ENCODE assay signal across 26 mouse cellular contexts in genomic region chr10:126113106-126113505, GRCm38 (mm10).
"Had no signal": no experiment of that assay in that cellular context is flagged by ENCODE, and none has a peak within 500 bp of the region (broad histone marks: within the 10 kb centered on the region; RNA-seq: fewer than 3 reads in every experiment).

No protein-coding gene starts in this region.

- H3K4me2 ChIP-seq: heart, embryonic 11.5 days; hindbrain, embryonic 12.5 days; hindbrain, embryonic 14.5 days; intestine, embryonic 15.5 days; limb, embryonic 12.5 days; liver, embryonic 11.5 days; liver, embryonic 13.5 days; liver, embryonic 15.5 days had no signal

- H3K4me1 ChIP-seq: hindbrain, embryonic 10.5 days; hindbrain, embryonic 12.5 days; intestine, embryonic 15.5 days; limb, embryonic 10.5 days; limb, embryonic 12.5 days; liver, embryonic 13.5 days; liver, embryonic 15.5 days had no signal

- H3K9ac ChIP-seq: hindbrain, embryonic 12.5 days; hindbrain, embryonic 14.5 days; intestine, embryonic 15.5 days; limb, embryonic 12.5 days; liver, embryonic 13.5 days; liver, embryonic 15.5 days; liver, postnatal 0 days had no signal

- H3K4me3 ChIP-seq: gastrocnemius, adult 2 months; heart, adult 2 months; hindbrain, embryonic 10.5 days; hindbrain, embryonic 12.5 days; intestine, embryonic 15.5 days; left cerebral cortex, adult 2 months; limb, embryonic 10.5 days; limb, embryonic 12.5 days; liver, embryonic 13.5 days; liver, embryonic 15.5 days had no signal

- ATAC-seq: hindbrain, embryonic 16.5 days; inflammation-experienced regulatory T-cells, adult 6 months; intestine, embryonic 15.5 days; intestine, postnatal 0 days; liver, postnatal 0 days had no signal

- H3K27me3 ChIP-seq: hindbrain, embryonic 12.5 days; intestine, embryonic 15.5 days; limb, embryonic 12.5 days; liver, embryonic 13.5 days; liver, embryonic 15.5 days had no signal

- H3K9me3 ChIP-seq: hindbrain, embryonic 10.5 days; hindbrain, embryonic 12.5 days; intestine, embryonic 15.5 days; limb, embryonic 10.5 days; limb, embryonic 12.5 days; liver, embryonic 13.5 days; liver, embryonic 15.5 days had no signal

- H3K36me3 ChIP-seq: hindbrain, embryonic 10.5 days; hindbrain, embryonic 12.5 days; intestine, embryonic 15.5 days; limb, embryonic 10.5 days; limb, embryonic 12.5 days; liver, embryonic 13.5 days; liver, embryonic 15.5 days had no signal

- DNase-seq: gastrocnemius, adult 2 months; gastrocnemius, postnatal 10 days; gastrocnemius, postnatal 25 days; heart, adult 2 months; heart, postnatal 10 days; heart, postnatal 4 days; kidney, adult 8-10 months; kidney, postnatal 10 days; kidney, postnatal 25 days; kidney, postnatal 4 days; liver; liver, embryonic 13.5 days; liver, postnatal 0 days had no signal

- H3K27ac ChIP-seq: gastrocnemius, adult 2 months; heart, adult 2 months; hindbrain, embryonic 10.5 days; hindbrain, embryonic 12.5 days; hindbrain, embryonic 14.5 days; intestine, embryonic 15.5 days; left cerebral cortex, adult 2 months; limb, embryonic 10.5 days; limb, embryonic 12.5 days; liver, embryonic 13.5 days; liver, embryonic 15.5 days had no signal
